Mouse (Mus musculus) bone marrow, adult 2 months (tissue): ENCODE results near the gene Card19. TPM values are rescaled to one million over a fixed set of nuclear protein-coding genes. Genes with fewer than 3 reads are reported as not detected.

Experiments
- H3K27ac ChIP-seq: fragments of 200-500 bp; 2 replicates; pipeline ENCODE4 v1.5.1; 2012; ENCODE audit warnings: low read depth, mild to moderate bottlenecking, control low read depth, inconsistent platforms, low read length; ENCODE audit not compliant: control insufficient read depth, poor library complexity, insufficient read depth
- H3K4me1 ChIP-seq: fragments of 200-500 bp; 2 replicates; pipeline ENCODE4 v1.6.1; 2011; ENCODE audit warnings: low read length; ENCODE audit not compliant: control insufficient read depth, insufficient read depth
- H3K4me3 ChIP-seq: fragments of 200-500 bp; replicated peaks from 2 replicates; pipeline ENCODE3; 2011; ENCODE audit warnings: mild to moderate bottlenecking, low read depth, low read length, control low read depth; ENCODE audit not compliant: control insufficient read depth
- CTCF ChIP-seq: fragments of 200-500 bp; IDR thresholded peaks from 2 replicates; pipeline ENCODE4 v1.5.1; 2011; ENCODE audit warnings: low read length, control low read depth; ENCODE audit not compliant: control insufficient read depth, insufficient read depth
- POLR2A ChIP-seq: fragments of 200-500 bp; IDR thresholded peaks from 2 replicates; pipeline ENCODE4 v1.6.1; 2011; ENCODE audit warnings: low read depth, mild to moderate bottlenecking, control low read depth, low read length, borderline replicate concordance; ENCODE audit not compliant: control insufficient read depth
- WGBS: fragments of 180-500 bp; shearing (Covaris S2); methylation state at CpG from one replicate; pipeline ENCODE4 v1.1.7; 2018; 5-methylcytosine and 5-hydroxymethylcytosine counted together
- polyA plus RNA-seq: library from polyadenylated mRNA; stranded (reverse); fragments of >200 nt; gene quantifications from 2 replicates; pipeline ENCODE4 v1.2.4, GENCODE M21; 2011; ENCODE audit warnings: low replicate concordance; ENCODE audit not compliant: missing spikeins, insufficient read depth, insufficient read length

Gene Card19
- polyA plus RNA-seq, 1 experiment: 41.1 TPM

DNA sequence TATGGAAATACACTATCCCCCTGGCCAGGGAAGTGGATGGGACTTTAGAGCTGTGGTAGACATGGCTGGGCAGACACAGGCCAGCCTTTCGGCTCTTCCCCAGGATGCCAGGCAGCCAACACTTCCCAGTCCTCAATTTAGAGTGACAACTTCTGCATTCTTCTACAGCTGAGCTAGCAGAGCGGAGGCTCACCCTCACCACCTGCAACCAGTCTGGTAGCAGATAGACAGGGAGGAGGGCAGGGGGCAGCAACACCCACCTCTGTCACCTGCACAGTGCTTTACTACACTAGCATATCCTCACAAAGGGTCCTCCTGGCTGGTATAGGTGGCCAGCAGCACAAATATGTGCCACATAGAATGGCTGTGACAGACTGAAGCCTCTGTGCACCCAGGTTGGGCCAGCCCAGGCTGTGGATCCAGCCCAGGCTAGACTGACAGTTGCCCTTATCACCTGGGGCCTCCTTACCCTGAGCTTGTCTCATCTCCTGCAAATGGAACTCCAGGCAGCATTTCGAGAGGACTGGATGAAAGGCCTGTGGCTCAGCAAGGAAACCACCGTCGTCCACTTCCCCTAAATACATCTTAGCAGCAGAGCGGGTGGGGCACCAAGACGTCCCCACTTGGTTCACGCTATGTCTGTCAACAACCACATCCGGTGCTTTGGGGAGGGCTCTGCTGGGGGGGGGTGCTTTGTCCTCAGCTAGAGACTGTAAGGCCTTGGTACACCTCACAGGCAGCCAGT, 26.7 kb upstream of the Card19 start:
- H3K27ac ChIP-seq: peak overlapping the region; percentile 86
- WGBS: 3% methylated on average over 9 of the region's 9 CpGs
- peak overlapping the region; percentile 27 for H3K4me3 ChIP-seq
- TF ChIP-seq POLR2A (peak; percentile 46; the same call in 1 of the 2 replicates), CTCF (no peak)
- peaks cover 10% of the 10 kb centered on the region for H3K4me1 ChIP-seq

DNA sequence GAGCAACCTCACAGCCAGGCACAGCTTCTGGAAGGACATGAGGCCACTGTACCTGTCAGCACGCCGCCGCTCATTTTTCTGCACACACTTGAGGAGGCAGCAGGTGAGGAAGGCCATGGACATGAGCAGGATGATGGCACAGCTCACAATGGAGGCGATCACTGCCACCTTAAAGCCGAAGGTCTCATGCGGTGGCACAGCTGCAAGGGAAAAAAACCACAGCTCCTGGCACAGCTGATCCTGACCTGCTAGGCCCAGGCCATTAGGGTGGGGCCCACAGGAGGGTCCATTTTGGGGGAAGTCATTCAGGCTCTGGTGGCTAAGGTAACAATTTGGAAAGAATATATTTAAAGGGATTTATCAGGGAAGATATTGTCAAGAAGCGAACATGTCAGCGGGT, 22.9 kb upstream of the Card19 start:
- no peak overlapping the region for H3K4me3 ChIP-seq
- H3K27ac ChIP-seq: no peak overlapping the region
- WGBS: 84% methylated on average over 8 of the region's 8 CpGs
- H3K4me1 ChIP-seq: peaks cover 10% of the 10 kb centered on the region
- TF ChIP-seq POLR2A: no peak
- TF ChIP-seq CTCF: no peak

DNA sequence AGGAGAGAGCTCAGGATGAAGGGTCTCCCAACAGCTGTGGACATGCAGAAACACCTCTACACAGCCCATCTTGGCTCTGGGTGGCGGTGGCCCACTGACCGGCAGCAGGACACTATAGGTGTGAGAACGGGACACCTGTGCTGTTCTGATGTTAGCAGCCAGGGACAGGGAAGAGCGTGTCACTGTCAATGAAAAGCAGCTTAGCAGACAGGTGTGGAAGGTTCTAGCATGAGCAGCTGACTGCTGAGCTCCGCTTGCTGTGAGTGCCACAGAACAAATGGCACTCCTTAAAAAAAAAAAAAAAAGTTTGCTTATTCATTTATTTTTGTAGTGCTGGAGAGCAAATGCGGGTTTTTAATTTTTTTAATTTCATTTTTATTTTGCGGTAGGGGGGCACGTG, 21.8 kb upstream of the Card19 start:
- WGBS: 87% methylated on average over 8 of the region's 8 CpGs
- Histone ChIP-seq H3K4me3 (no peak overlapping the region), H3K4me1 (peaks cover 10% of the 10 kb centered on the region), H3K27ac (no peak overlapping the region)
- TF ChIP-seq CTCF (no peak), POLR2A (no peak)

DNA sequence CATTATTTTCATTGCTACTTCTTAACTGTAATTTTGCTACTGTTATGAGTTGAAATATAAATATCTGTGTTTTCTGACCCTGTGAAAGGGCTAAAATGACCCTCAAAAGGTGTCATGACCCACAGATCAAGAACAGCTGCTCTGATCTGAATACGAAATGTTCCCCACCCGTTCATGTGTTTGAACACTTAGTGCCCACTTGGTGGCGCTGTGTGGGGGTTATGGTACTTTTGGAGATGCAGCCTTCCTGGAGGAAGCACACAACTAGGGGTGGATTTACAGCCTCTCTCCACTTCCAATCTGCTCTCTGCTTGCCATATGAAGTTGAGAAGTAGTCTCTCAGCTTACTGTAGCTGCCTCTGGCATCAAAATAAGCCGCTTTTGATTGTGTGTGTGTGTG, 18.9 kb upstream of the Card19 start:
- TF ChIP-seq POLR2A: no peak
- peak; percentile 29; the same call in 1 of the 2 replicates for TF ChIP-seq CTCF
- Histone ChIP-seq H3K4me3 (no peak overlapping the region), H3K4me1 (peaks cover 3% of the 10 kb centered on the region), H3K27ac (no peak overlapping the region)
- WGBS: 94% methylated on average over 4 of the region's 4 CpGs

DNA sequence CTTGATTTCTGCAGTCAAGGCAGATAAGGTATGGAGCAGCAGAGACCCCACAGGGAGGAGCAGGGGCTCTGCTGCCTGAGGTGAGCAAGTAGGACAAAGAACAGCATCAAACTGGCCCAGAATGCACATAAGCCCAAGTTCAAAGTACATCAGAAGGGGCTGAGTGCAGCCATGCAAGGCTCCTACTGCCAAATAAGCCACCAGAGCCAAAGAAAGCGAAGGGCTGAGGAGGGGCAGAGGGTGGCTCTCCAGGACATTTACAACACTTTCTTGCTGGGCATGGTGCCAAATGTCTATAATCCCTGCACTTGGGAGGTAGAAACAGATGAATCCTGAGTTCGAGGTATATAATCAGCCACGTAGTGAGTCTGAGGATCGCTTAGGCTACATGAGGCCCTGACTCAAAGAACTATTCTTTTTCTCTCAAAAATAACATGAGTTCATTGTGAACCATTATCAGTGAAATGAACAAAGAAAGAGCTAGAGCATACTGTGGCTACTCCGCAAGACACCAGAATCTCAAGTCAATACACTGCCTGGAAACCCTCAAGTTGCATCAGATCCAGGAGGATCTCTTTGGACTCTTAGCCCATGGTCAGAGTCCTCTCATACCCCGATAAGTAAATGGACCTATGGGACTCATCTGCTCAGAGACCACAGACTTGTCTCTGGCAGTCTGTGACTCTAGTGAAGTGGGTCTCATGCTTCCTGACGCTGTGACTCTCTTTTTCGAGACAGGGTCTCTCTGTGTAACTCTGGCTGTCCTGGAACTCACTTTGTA, 18.1 kb upstream of the Card19 start:
- Histone ChIP-seq H3K4me1 (peaks cover 3% of the 10 kb centered on the region), H3K27ac (no peak overlapping the region), H3K4me3 (no peak overlapping the region)
- TF ChIP-seq POLR2A (no peak), CTCF (no peak)
- 84% methylated on average over 8 of the region's 8 CpGs for WGBS

DNA sequence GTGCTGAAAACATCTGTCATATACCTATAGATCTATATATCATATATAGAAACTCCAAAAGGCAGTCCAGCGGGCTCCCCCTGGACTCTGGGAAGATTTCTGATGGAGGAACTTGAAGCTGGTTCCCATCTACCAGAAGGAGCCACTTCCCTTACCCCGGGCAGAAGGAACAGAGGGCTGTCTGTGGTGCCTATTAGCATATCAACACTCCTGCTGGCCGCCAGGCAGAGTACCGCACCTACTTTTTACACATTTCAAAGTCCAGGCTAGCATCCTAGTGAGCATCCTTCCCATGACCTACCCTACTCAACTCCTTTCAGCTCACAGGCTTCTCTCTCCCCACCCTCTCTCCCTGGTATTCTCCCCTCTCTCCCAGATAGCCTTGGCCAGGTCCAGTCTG, 9.8 kb upstream of the Card19 start:
- 51% methylated on average over 4 of the region's 4 CpGs for WGBS
- Histone ChIP-seq H3K4me3 (no peak overlapping the region), H3K27ac (no peak overlapping the region), H3K4me1 (peaks cover 3% of the 10 kb centered on the region)
- TF ChIP-seq CTCF: no peak
- TF ChIP-seq POLR2A: no peak

DNA sequence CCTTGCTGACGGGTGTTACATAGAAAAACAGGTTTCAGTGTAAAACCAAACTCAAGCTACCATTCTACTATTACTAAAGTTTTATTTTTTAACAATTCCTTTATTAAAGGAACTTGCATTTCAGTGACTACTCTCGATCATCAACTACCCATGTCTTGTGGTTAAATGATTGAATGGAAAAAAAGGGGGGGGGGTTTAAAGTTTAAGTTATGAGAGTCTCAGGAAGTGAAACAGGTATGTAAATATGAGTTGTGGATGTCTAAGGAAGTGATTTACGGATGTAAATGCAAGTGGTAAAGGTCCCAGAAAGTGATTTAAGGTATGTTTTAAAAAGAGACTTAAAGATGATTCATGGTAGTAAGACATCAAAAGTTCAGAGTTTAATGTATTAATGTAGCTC, 9.3 kb upstream of the Card19 start:
- Histone ChIP-seq H3K27ac (no peak overlapping the region), H3K4me1 (peaks cover 3% of the 10 kb centered on the region), H3K4me3 (no peak overlapping the region)
- 47% methylated on average over 3 of the region's 3 CpGs for WGBS
- TF ChIP-seq POLR2A (no peak), CTCF (no peak)

DNA sequence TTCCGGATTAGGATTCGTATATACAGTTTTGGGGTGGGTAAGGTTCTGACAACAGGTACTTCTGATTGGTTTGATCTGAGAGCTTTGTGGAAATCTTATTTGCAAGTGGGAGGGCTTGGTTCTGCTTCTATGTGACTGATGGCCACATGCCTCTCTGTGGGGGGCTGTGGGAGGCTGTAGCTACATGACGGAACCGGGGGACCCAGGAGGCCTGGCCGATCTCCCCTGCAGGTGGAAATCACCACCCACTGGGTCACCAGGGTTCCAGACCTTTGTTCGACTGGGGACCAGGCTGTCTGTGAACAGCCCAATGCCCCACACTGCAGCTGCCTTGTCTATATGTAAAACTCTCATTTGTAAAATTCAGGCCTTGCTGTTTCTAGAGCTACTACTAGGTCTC, 8.9 kb upstream of the Card19 start:
- Histone ChIP-seq H3K4me1 (peaks cover 3% of the 10 kb centered on the region), H3K4me3 (no peak overlapping the region), H3K27ac (peak overlapping the region; percentile 74)
- 76% methylated on average over 6 of the region's 6 CpGs for WGBS
- TF ChIP-seq CTCF: no peak
- TF ChIP-seq POLR2A: no peak
